Mouse (Mus musculus) hindbrain, embryonic 12.5 days (tissue): ENCODE measurements at regions not wholly inside any gene's neighbourhood (a gene's known extent, or its start where the extent isn't known, plus 50 kb on each side); places are given as distances from the start of the nearest gene placed in this dataset.

Experiments used
- ATAC-seq: fragments of 200-750 bp; cut with Nextera tagmentation; 2 replicates; pipeline ENCODE4 v1.8.0; 2017; ENCODE audit warnings: moderate TSS enrichment; ENCODE audit not compliant: low FRiP score
- H3K27ac ChIP-seq: fragments of 300-500 bp; sonication (generic); 2 replicates; pipeline ENCODE4 v1.5.1; 2016; ENCODE audit warnings: mild to moderate bottlenecking
- H3K27me3 ChIP-seq: fragments of 300-500 bp; sonication (generic); 2 replicates; pipeline ENCODE4 v1.6.1; 2016; ENCODE audit warnings: mild to moderate bottlenecking
- H3K36me3 ChIP-seq: fragments of 300-500 bp; sonication (generic); 2 replicates; pipeline ENCODE4 v1.6.1; 2016; ENCODE audit warnings: mild to moderate bottlenecking
- H3K4me1 ChIP-seq: fragments of 300-500 bp; sonication (generic); 2 replicates; pipeline ENCODE4 v1.6.1; 2016
- H3K4me2 ChIP-seq: fragments of 300-500 bp; sonication (generic); replicated peaks from 2 replicates; pipeline ENCODE4 v1.6.1; 2016; ENCODE audit warnings: mild to moderate bottlenecking
- H3K4me3 ChIP-seq: fragments of 300-500 bp; sonication (generic); 2 replicates; pipeline ENCODE4 v1.5.1; 2016; ENCODE audit warnings: mild to moderate bottlenecking
- H3K9ac ChIP-seq: fragments of 300-500 bp; sonication (generic); 2 replicates; pipeline ENCODE4 v1.6.1; 2016; ENCODE audit warnings: mild to moderate bottlenecking, moderate library complexity
- H3K9me3 ChIP-seq: fragments of 300-500 bp; sonication (generic); replicated peaks from 2 replicates; pipeline ENCODE4 v1.6.1; 2016; ENCODE audit warnings: mild to moderate bottlenecking
- WGBS: fragments of 180-500 bp; shearing (Covaris S2); methylation state at CpG from one replicate; pipeline ENCODE4 v1.1.7; 2016; 5-methylcytosine and 5-hydroxymethylcytosine counted together

GRCm38 (mm10) chrX:167080821-167081220 lies 128.3 kb downstream of the Tmsb4x start:
- no peak overlapping the region for H3K4me2 ChIP-seq
- no peaks in the 10 kb centered on the region for H3K4me1 ChIP-seq
- 67% methylated on average over 3 of the region's 3 CpGs for WGBS
- no peaks in the 10 kb centered on the region for H3K9me3 ChIP-seq
- H3K27me3 ChIP-seq: peaks cover 24% of the 10 kb centered on the region
- H3K36me3 ChIP-seq: no peaks in the 10 kb centered on the region
- H3K27ac ChIP-seq: no peak overlapping the region
- ATAC-seq: no peak
- no peak overlapping the region for H3K4me3 ChIP-seq
- H3K9ac ChIP-seq: no peak overlapping the region

GRCm38 (mm10) chrX:167069075-167069474 lies 140.0 kb downstream of the Tmsb4x start:
- no peaks in the 10 kb centered on the region for H3K36me3 ChIP-seq
- no peak for ATAC-seq
- no peak overlapping the region for H3K4me3 ChIP-seq
- H3K9me3 ChIP-seq: no peaks in the 10 kb centered on the region
- no peaks in the 10 kb centered on the region for H3K4me1 ChIP-seq
- H3K27ac ChIP-seq: no peak overlapping the region
- peaks cover 34% of the 10 kb centered on the region for H3K27me3 ChIP-seq
- no peak overlapping the region for H3K4me2 ChIP-seq
- no peak overlapping the region for H3K9ac ChIP-seq
- 70% methylated on average over 2 of the region's 2 CpGs for WGBS

DNA sequence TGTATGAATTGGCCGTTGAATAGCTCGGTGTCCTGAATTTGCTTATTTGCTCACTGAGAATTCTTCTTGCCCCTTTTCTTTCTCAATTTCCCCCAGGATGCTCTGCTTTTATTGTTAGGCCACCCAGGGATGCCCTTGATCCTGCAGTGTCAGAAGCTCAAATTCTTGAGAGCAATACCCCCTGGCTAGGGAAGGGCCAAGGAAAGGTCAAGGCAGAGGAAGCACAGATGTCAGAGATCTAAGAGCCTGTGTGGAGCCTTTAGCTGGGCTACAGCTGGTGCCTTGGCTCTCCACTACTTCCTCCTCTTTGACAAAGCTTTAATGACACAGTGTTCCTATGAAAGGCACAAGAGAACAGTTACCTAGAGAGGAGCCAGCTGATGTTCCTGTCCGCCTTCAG lies 141.2 kb downstream of the Tmsb4x start:
- Histone ChIP-seq H3K36me3 (no peaks in the 10 kb centered on the region), H3K9ac (no peak overlapping the region), H3K27ac (no peak overlapping the region), H3K4me2 (no peak overlapping the region), H3K9me3 (no peaks in the 10 kb centered on the region), H3K27me3 (peaks cover 34% of the 10 kb centered on the region), H3K4me1 (no peaks in the 10 kb centered on the region), H3K4me3 (no peak overlapping the region)
- ATAC-seq: no peak
- 73% methylated on average over 3 of the region's 3 CpGs for WGBS

DNA sequence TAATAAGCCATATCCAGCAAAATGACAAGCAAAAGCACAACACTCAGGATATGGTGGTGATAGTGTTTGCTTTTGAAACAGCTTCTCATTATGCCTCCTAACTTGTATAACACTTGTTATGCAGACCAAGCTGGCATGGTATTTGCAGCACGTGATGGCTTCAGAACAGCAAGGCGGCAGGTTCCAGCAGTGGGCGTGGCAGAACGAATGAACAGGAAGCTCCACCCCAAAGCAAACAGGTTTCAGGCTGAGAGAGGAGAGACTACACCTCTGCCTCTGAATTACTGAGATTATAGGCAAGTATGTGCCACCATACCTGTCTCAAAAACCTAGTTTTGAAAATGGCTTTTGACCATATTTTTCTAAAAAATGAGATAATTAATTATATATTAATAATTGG lies 145.2 kb downstream of the Tmsb4x start:
- WGBS: 57% methylated on average over 4 of the region's 4 CpGs
- no peak overlapping the region for H3K4me3 ChIP-seq
- H3K27me3 ChIP-seq: peaks cover 35% of the 10 kb centered on the region
- no peak for ATAC-seq
- no peaks in the 10 kb centered on the region for H3K36me3 ChIP-seq
- no peaks in the 10 kb centered on the region for H3K4me1 ChIP-seq
- H3K27ac ChIP-seq: no peak overlapping the region
- no peak overlapping the region for H3K4me2 ChIP-seq
- no peaks in the 10 kb centered on the region for H3K9me3 ChIP-seq
- no peak overlapping the region for H3K9ac ChIP-seq

- Histone ChIP-seq H3K36me3 (no peaks in the 10 kb centered on the region), H3K4me2 (no peak overlapping the region), H3K4me3 (no peak overlapping the region), H3K27ac (no peak overlapping the region), H3K4me1 (no peaks in the 10 kb centered on the region), H3K9ac (no peak overlapping the region), H3K9me3 (no peaks in the 10 kb centered on the region), H3K27me3 (peaks cover 26% of the 10 kb centered on the region)
- WGBS: 73% methylated on average over 10 of the region's 10 CpGs
- no peak for ATAC-seq
These were observed 156.7 kb downstream of the Tmsb4x start for GRCm38 (mm10) chrX:167052456-167052855.

DNA sequence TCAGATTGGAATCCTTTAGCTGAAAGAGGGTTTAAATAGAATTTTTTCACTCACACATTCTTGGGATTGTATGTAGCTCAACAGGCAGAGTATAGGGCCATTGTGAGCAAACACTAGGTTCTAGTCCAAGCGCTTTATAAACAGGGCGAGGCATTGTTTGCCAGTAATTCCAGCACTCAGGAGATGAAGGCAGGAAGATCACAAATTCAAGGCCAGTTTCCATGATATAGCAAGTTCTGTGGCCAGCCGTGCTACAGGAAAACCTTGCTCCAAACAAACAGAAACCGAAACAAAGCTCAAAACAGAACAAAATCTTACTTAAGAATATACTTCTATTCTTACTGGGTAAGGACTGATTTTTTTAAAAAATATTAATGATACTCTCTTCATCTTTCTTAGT lies 159.0 kb downstream of the Tmsb4x start:
- Histone ChIP-seq H3K27ac (no peak overlapping the region), H3K4me2 (no peak overlapping the region), H3K9me3 (no peaks in the 10 kb centered on the region), H3K4me3 (no peak overlapping the region), H3K4me1 (no peaks in the 10 kb centered on the region), H3K36me3 (no peaks in the 10 kb centered on the region), H3K9ac (no peak overlapping the region), H3K27me3 (peaks cover 24% of the 10 kb centered on the region)
- ATAC-seq: no peak
- 72% methylated on average over 4 of the region's 4 CpGs for WGBS

DNA sequence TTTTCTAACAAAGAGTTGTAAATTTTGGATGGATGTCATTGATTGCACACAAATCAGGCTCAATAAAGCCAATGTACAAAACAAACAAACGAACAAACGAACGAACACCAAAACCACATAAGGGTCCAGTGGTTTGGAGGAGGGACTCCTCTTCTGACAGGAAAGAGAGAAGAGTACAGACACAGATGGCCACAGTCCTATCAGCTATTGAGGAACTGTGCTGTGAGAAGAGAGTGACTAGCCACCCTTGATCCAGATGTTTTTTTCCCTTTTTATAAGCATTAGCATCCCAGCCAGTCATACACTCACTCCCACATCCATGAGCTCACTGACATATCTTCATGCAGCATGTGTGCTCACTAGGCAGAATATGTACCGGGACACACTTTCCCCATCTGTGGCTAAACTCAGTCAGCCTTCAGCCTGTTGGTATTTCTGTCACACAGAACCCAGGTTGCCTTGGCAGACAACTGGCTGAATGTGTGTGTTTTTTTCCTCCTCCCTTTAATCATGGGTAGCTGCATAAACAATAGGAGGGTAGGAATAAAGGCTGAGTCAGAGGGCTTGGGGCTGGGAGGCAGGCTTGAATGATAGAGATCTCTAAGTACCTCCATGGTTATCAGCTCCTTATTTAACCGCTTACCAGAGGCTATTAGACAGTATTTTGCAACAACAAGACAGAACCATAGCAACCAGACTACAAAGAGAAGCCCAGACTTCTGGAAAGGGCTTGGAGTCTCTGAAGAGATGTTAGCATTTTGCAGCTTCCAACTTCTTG lies 159.7 kb downstream of the Tmsb4x start:
- Histone ChIP-seq H3K4me2 (no peak overlapping the region), H3K9me3 (no peaks in the 10 kb centered on the region), H3K4me1 (no peaks in the 10 kb centered on the region), H3K9ac (no peak overlapping the region), H3K4me3 (no peak overlapping the region), H3K27ac (no peak overlapping the region), H3K27me3 (peaks cover 24% of the 10 kb centered on the region), H3K36me3 (no peaks in the 10 kb centered on the region)
- 73% methylated on average over 5 of the region's 5 CpGs for WGBS
- peak; percentile 78; the same call in 1 of the 2 replicates for ATAC-seq

DNA sequence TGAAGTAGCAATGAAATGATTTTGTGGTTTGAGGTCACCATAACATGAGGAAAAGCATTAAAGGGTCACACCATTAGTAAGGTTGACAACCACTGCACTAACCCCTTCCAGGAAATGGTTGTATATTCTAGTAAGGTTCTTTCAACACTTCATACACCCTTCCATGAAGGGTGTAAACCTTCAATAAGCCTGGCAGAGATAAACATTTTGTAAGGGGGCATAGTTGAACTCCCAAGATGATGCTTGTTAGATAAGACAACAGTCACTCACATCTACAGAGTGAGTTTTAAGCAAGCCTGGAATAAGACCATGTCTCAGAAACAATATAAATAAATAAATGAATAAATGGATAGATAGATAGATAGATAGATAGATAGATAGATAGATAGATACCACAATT lies 171.1 kb downstream of the Tmsb4x start:
- no peaks in the 10 kb centered on the region for H3K9me3 ChIP-seq
- H3K27ac ChIP-seq: no peak overlapping the region
- no peaks in the 10 kb centered on the region for H3K4me1 ChIP-seq
- no peaks in the 10 kb centered on the region for H3K36me3 ChIP-seq
- H3K27me3 ChIP-seq: peaks cover 36% of the 10 kb centered on the region
- H3K4me2 ChIP-seq: no peak overlapping the region
- no peak overlapping the region for H3K4me3 ChIP-seq
- H3K9ac ChIP-seq: no peak overlapping the region
- no peak for ATAC-seq

DNA sequence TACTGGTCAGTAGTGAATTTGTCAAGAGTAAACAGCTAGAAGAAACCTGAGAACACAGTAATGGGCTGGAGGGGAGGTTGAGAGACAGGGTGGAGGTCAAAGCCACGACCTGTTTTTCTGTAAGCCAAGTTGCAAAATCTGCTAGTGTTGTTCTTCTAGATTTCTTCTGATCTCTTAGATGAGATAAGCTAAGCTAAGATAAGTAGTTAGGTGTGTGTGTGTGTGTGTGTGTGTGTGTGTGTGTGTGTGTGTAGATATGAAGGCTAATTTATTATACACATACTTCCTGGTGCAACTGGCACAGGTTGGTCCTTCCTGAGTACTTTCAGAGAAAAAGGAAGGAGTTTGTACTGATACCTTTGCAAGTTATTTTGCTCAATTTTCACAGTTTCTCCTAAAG lies 172.8 kb downstream of the Tmsb4x start:
- Histone ChIP-seq H3K4me2 (no peak overlapping the region), H3K36me3 (no peaks in the 10 kb centered on the region), H3K4me1 (no peaks in the 10 kb centered on the region), H3K27me3 (peaks cover 44% of the 10 kb centered on the region), H3K9ac (no peak overlapping the region), H3K9me3 (no peaks in the 10 kb centered on the region), H3K4me3 (no peak overlapping the region), H3K27ac (no peak overlapping the region)
- WGBS: 52% methylated on average over 1 of the region's 1 CpGs
- no peak for ATAC-seq

GRCm38 (mm10) chrX:167035639-167036038 lies 173.5 kb downstream of the Tmsb4x start:
- H3K27me3 ChIP-seq: peaks cover 49% of the 10 kb centered on the region
- no peak overlapping the region for H3K4me2 ChIP-seq
- no peak overlapping the region for H3K27ac ChIP-seq
- no peak overlapping the region for H3K4me3 ChIP-seq
- no peaks in the 10 kb centered on the region for H3K9me3 ChIP-seq
- H3K4me1 ChIP-seq: no peaks in the 10 kb centered on the region
- ATAC-seq: no peak
- H3K36me3 ChIP-seq: no peaks in the 10 kb centered on the region
- H3K9ac ChIP-seq: no peak overlapping the region

GRCm38 (mm10) chrX:167033091-167033490 lies 176.0 kb downstream of the Tmsb4x start:
- Histone ChIP-seq H3K4me1 (no peaks in the 10 kb centered on the region), H3K27ac (no peak overlapping the region), H3K4me3 (no peak overlapping the region), H3K27me3 (peaks cover 50% of the 10 kb centered on the region), H3K4me2 (no peak overlapping the region), H3K9ac (no peak overlapping the region), H3K9me3 (no peaks in the 10 kb centered on the region), H3K36me3 (no peaks in the 10 kb centered on the region)
- 88% methylated on average over 2 of the region's 2 CpGs for WGBS
- ATAC-seq: no peak

GRCm38 (mm10) chrX:167032586-167032985 lies 176.5 kb downstream of the Tmsb4x start:
- Histone ChIP-seq H3K36me3 (no peaks in the 10 kb centered on the region), H3K27me3 (peaks cover 48% of the 10 kb centered on the region), H3K9me3 (no peaks in the 10 kb centered on the region), H3K9ac (no peak overlapping the region), H3K4me3 (no peak overlapping the region), H3K4me2 (no peak overlapping the region), H3K4me1 (no peaks in the 10 kb centered on the region), H3K27ac (no peak overlapping the region)
- no peak for ATAC-seq
- 63% methylated on average over 3 of the region's 3 CpGs for WGBS

- WGBS: 81% methylated on average over 2 of the region's 2 CpGs
- Histone ChIP-seq H3K9ac (no peak overlapping the region), H3K36me3 (no peaks in the 10 kb centered on the region), H3K4me1 (no peaks in the 10 kb centered on the region), H3K4me3 (no peak overlapping the region), H3K9me3 (no peaks in the 10 kb centered on the region), H3K4me2 (no peak overlapping the region), H3K27me3 (peaks cover 40% of the 10 kb centered on the region), H3K27ac (no peak overlapping the region)
- no peak for ATAC-seq
These were observed 177.6 kb downstream of the Tmsb4x start for GRCm38 (mm10) chrX:167031543-167031942.
